Mouse (Mus musculus) CD4-positive, CD25-positive, alpha-beta regulatory T cell, adult 2 months (primary cell): ENCODE measurements at regions not wholly inside any gene's neighbourhood (a gene's known extent, or its start where the extent isn't known, plus 50 kb on each side); places are given as distances from the start of the nearest gene placed in this dataset.

ENCODE experiments used
- DNase-seq: peaks from one replicate; pipeline ENCODE4 v3.0.0-alpha.2; 2012; ENCODE audit warnings: low read depth, low spot score

DNA sequence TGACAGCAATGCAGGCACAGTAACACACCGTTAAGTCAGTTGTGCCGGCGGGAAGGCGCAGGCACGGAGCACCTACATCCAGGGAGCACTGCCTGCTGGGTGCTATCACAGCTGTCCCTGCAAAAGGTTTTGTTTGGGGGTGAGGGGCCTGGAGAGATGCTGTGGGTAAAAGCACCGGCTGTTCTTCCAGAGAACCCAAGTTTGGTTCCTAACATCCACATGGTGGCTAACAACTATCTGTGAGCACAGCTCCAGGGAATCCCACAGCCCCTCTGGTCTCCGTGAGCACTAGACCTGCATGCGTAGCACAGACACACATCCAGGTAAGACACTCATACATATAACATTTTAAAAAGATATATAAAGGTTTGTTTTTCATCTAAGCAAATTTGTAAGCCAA is 72.0 kb upstream of the Slc38a4 start:
- no peak for DNase-seq

DNA sequence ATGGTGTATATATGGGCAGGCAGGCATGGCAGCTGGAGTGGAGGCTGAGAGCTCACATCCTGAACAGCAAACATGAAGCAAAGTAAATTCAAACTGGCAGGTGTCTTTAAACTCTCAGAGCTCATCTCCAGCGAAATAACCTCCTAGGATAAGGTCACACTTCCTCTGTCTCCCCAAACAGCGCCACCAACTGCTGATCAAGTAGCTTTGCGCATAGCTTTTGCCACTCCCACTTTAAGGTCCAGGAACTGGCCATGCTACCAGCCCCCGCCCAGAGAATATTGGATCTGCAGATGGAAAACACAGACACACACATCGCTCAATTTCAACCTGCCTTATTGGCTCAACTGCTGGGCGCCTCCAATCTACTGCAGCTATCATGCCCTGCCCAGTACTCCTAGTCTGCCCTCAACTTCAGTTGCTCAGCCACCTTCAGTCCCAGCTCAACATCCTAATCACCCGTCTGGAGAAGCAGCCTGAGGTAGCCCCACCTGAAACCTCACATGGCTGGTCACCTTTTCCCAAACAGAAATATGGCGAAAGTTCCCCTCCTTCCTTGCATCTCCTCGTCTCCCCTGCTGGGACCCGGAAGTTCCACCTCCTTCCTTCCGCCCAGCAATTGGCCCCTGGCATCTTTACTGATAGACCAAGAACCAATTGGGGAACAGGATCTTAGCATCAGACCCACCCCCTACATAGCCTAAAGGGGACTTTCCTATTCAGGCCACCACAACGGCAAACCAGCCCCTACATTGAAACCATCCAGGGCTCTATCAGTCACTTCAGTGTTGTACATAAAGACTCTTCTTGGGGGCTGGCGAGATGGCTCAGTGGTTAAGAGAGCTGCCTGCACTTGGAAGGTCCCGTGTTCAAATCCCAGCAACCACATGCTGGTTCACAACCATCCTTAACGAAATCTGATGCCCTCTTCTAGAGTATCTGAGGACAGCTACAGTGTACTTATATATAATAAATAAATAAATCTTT is 70.4 kb upstream of the Slc38a4 start:
- DNase-seq: no peak

GRCm38 (mm10) chr15:97122263-97122662 is 66.5 kb upstream of the Slc38a4 start:
- DNase-seq: no peak

GRCm38 (mm10) chr15:97112452-97113200 is 56.9 kb upstream of the Slc38a4 start:
- no peak for DNase-seq

GRCm38 (mm10) chr15:97111320-97112192 is 55.8 kb upstream of the Slc38a4 start:
- DNase-seq: no peak

DNA sequence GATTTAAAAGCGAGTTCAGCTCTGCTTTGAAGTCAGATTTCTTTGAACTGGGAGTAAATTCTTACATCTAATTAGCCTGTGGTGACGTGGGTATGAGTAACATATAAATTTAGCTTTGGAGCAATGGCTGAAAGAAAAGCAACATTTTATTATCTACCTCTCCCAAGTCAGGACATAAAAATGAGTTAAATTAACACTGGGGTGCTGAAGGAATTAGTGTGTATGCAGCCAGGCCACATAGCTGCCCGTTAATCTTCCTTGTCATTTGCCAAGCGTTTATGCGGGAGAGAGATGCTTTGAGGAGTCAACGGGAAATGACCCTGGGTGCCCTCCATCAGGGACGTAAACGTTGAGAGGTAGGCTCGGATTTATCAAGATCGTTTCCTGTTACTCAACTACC is 52.0 kb upstream of the Slc38a4 start:
- no peak for DNase-seq

GRCm38 (mm10) chr15:97106556-97106955 is 50.8 kb upstream of the Slc38a4 start:
- DNase-seq: no peak
